Mouse (Mus musculus): ENCODE measurements around the gene Shc1. TPM values are rescaled to one million over a fixed set of nuclear protein-coding genes. Genes with fewer than 3 reads are reported as not detected.
A peak's percentile ranks its signal among the peaks of the same experiment; 100 is the strongest.

Gene Shc1
- total and polyA plus RNA-seq, 3 experiments: 23.1 to 40.6 (median 32.3) TPM

DNA sequence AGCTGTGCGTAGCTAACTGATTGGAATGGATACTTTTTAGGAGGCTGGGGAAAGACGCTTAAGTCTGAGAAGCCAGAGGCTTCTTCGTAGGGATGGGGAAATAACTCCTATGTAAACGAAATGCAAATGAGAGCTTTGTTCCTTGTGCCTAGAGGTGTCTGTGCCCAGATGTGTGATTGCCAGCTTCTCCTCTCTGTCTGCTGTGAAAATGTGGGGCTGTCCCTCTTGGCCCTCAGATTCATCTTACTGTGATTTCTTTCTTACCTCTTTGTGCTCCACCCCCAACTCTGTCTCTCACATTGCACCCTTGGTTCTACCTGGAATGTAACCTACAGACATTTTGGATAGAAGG is 21.6 kb upstream of the Shc1 start:
- Histone ChIP-seq H3K4me3 (replicated peaks in 1 of 3; ENCODE audit: low read depth in 2 of 3, low read length in 2 of 3, poor library complexity in 1 of 3) (peak overlapping the region; percentile 44 to 71 (median 54)), H3K27me3 (replicated peaks) (no peaks in the 10 kb centered on the region), H3K27ac (ENCODE audit: insufficient read depth, low read depth) (peak overlapping the region; percentile 96), H3K79me2 (replicated peaks; ENCODE audit: control insufficient read depth, extremely low read depth, insufficient read depth, poor library complexity, severe bottlenecking) (peaks cover 9% of the 10 kb centered on the region; the same call in 1 of the 2 replicates), H3K36me3 (replicated peaks in 1 of 2; ENCODE audit: control insufficient read depth in 1 of 2, insufficient read depth in 1 of 2, low read length in 1 of 2) (peaks cover 18 to 30% of the 10 kb centered on the region in 2 experiments), H3K9me3 (replicated peaks; ENCODE audit: low read length) (no peaks in the 10 kb centered on the region), H3K4me2 (ENCODE audit: insufficient read depth, low read depth, poor library complexity, severe bottlenecking) (peak overlapping the region; percentile 94), H3K9ac (ENCODE audit: insufficient read depth, low read depth) (peak overlapping the region; percentile 55; the same call in 1 of the 2 replicates), H3K4me1 (ENCODE audit: control insufficient read depth in 1 of 2, insufficient read depth in 2 of 2) (peaks cover 0 to 34% of the 10 kb centered on the region in 2 experiments; a peak in 3 of 4 replicates)
- 0 out of 2 replicates have a peak, but pooled peaks have one; percentile 11 for TF ChIP-seq IRF4 (IDR thresholded peaks at IDR 0.05; ENCODE audit: low read depth, low read length)
- TF ChIP-seq POLR2AphosphoS2 (IDR thresholded peaks at IDR 0.05; ENCODE audit: low read depth, low read length): no peak; the same call in 1 of the 2 replicates
- no peak for TF ChIP-seq RCOR1 (conservative IDR thresholded peaks at IDR 0.05; ENCODE audit: low read depth, low read length)
- no peak for TF ChIP-seq ETS1 (conservative IDR thresholded peaks at IDR 0.05; ENCODE audit: low read depth, low read length)
- no peak for TF ChIP-seq HCFC1 (IDR thresholded peaks at IDR 0.05; ENCODE audit: low read depth, low read length)
- no peak for TF ChIP-seq NELFE (IDR thresholded peaks at IDR 0.05; ENCODE audit: low read depth, low read length)
- TF ChIP-seq TCF12 (IDR thresholded peaks at IDR 0.05; ENCODE audit: low read depth, low read length): no peak
- no peak for TF ChIP-seq JUN (IDR thresholded peaks at IDR 0.05; ENCODE audit: insufficient read depth, low read depth, low read length)
- no peak for TF ChIP-seq SIN3A (IDR thresholded peaks at IDR 0.05; ENCODE audit: low read length)
- no peak for TF ChIP-seq E2F4 (IDR thresholded peaks at IDR 0.05; ENCODE audit: insufficient replicate concordance, low read depth, low read length)
- TF ChIP-seq ZKSCAN1 (IDR thresholded peaks at IDR 0.05; ENCODE audit: borderline replicate concordance, low read depth, low read length): no peak
- no peak for TF ChIP-seq UBTF (IDR thresholded peaks at IDR 0.05; ENCODE audit: low read depth, low read length)
- no peak for TF ChIP-seq BHLHE40 (IDR thresholded peaks at IDR 0.05; ENCODE audit: low read depth, low read length)
- no peak for TF ChIP-seq GABPA (IDR thresholded peaks at IDR 0.05; ENCODE audit: insufficient replicate concordance, low read depth, low read length)
- TF ChIP-seq MAFK (IDR thresholded peaks at IDR 0.05; ENCODE audit: insufficient replicate concordance, low read length): no peak
- no peak for TF ChIP-seq ZMIZ1 (IDR thresholded peaks at IDR 0.05; ENCODE audit: low read depth, low read length)
- no peak; a peak in 1 of 4 replicates for TF ChIP-seq CTCF (conservative IDR thresholded peaks at IDR 0.05 in 1 of 2, IDR thresholded peaks at IDR 0.05 in 1 of 2; ENCODE audit: low read depth in 2 of 2, low read length in 2 of 2)
- no peak for TF ChIP-seq PAX5 (IDR thresholded peaks at IDR 0.05; ENCODE audit: low read length)
- 0 out of 2 replicates have a peak, but pooled peaks have one; percentile 20 for TF ChIP-seq MXI1 (IDR thresholded peaks at IDR 0.05; ENCODE audit: low read depth, low read length)
- TF ChIP-seq MYC (IDR thresholded peaks at IDR 0.05; ENCODE audit: low read depth, low read length): peak; percentile 45; the same call in 1 of the 2 replicates
- TF ChIP-seq TBP (conservative IDR thresholded peaks at IDR 0.05; ENCODE audit: low read depth, low read length): 0 out of 2 replicates have a peak, but pooled peaks have one; percentile 59
- TF ChIP-seq EP300 (IDR thresholded peaks at IDR 0.05; ENCODE audit: low read length): 0 out of 2 replicates have a peak, but pooled peaks have one; percentile 58
- no peak for TF ChIP-seq USF1 (IDR thresholded peaks at IDR 0.05; ENCODE audit: low read depth, low read length)
- no peak for TF ChIP-seq USF2 (conservative IDR thresholded peaks at IDR 0.05; ENCODE audit: low read depth, low read length)
- 0 out of 2 replicates have a peak, but pooled peaks have one; percentile 4 for TF ChIP-seq JUND (conservative IDR thresholded peaks at IDR 0.05; ENCODE audit: low read depth, low read length)
- no peak for TF ChIP-seq RAD21 (IDR thresholded peaks at IDR 0.05; ENCODE audit: low read depth, low read length)
- no peak for TF ChIP-seq KAT2A (IDR thresholded peaks at IDR 0.05; ENCODE audit: insufficient replicate concordance, low read length)
- no peak for TF ChIP-seq MAX (IDR thresholded peaks at IDR 0.05; ENCODE audit: low read length)
- TF ChIP-seq MEF2A (IDR thresholded peaks at IDR 0.05; ENCODE audit: borderline replicate concordance, low read depth, low read length): no peak
- no peak for TF ChIP-seq MAZ (IDR thresholded peaks at IDR 0.05; ENCODE audit: low read depth, low read length)
- TF ChIP-seq ELF1 (IDR thresholded peaks at IDR 0.05; ENCODE audit: low read depth, low read length): no peak
- TF ChIP-seq CHD1 (IDR thresholded peaks at IDR 0.05; ENCODE audit: low read depth, low read length): no peak
- TF ChIP-seq ZC3H11A (IDR thresholded peaks at IDR 0.05; ENCODE audit: low read depth, low read length): no peak
- no peak for TF ChIP-seq SMC3 (IDR thresholded peaks at IDR 0.05; ENCODE audit: low read depth, low read length)
- TF ChIP-seq ZNF384 (IDR thresholded peaks at IDR 0.05; ENCODE audit: low read depth, low read length): no peak
- TF ChIP-seq POLR2A (IDR thresholded peaks at IDR 0.05; ENCODE audit: low read depth, low read length): no peak
- TF ChIP-seq CHD2 (IDR thresholded peaks at IDR 0.05; ENCODE audit: low read length): no peak
- 0 out of 2 replicates have a peak, but pooled peaks have one; percentile 5 for TF ChIP-seq NRF1 (IDR thresholded peaks at IDR 0.05; ENCODE audit: low read depth, low read length)
- in situ Hi-C loops (cut with MboI; ENCODE audit: low pct_ligation_motif_present, low pct_unique_long_range_greater_than_20kb, low sequenced_read_pairs): no loop called here
- dilution Hi-C loops (cut with MboI; ENCODE audit: extremely low pct_ligation_motif_present, extremely low pct_unique_long_range_greater_than_20kb, low sequenced_read_pairs): no loop called here
- DNase-seq (ENCODE audit: extremely low read depth): peak; percentile 86
